Mouse (Mus musculus): Measurements from ENCODE around the gene Ctf1.

Ctf1 gene

DNA sequence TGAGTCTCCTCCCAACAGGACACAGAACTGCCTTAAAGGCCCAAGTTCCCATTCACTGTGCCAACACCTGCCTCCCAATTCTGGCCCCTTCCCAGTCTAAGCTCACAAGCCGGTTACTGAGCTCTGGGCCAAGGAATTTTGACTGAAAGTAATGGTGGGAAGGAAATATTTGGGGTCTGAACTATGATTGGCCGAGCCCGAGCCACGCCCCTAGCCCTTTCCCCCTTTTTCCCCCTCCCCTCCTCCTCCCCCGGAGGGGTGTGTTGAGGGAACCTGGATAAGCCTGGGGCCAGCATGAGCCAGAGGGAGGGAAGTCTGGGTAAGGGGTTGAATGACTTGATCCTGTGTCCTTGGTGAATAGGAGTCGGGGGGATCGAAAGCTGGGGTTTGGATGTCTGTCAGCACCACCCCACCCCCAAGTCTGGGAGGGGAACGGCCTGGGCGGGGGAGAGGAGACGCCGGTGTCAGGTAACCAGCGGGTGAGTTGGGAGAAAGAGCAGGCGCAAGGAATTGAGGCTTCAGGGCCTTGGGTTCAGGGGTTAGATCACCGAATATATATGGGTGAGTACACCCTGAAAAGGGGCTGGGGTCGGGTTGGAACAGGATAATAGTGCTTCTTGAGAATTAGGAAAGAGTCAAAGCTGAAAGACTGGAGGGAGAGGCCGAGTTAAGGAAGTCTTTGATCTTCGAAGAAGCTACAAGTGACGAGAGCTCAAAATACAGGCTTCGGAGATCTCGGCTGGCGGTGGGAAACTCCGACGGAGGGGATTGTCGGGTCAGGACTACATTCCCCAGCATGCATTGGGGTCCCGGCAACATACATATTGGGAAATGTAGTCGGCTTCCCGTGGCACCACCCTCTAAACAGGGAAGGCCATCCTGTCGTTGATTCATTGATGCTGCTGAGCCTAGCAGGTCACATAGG is at the start of gene Ctf1:
Gene Ctf1, plus strand, starts transcription at position 276 of the 925 bp plus-strand sequence.
- in situ Hi-C loops (cut with MboI, MseI), result loop anchor here in 1 of 2 experiments (5.0 kb wide), 1 partner anchor 45 kb away; no protein-coding TSS in a partner anchor

- in situ Hi-C loops (cut with MboI, MseI), result no loop called here
Observed at GRCm38 (mm10) chr7:127662926-127663325, 49.6 kb upstream of the Ctf1 start.

- in situ Hi-C loops (cut with MboI, MseI), result loop anchor here in 1 of 2 experiments (5.0 kb wide), 1 partner anchor 46 kb away; the partner anchor contains the start of gene Ctf1
Observed at GRCm38 (mm10) chr7:127666066-127666654, 46.4 kb upstream of the Ctf1 start.

DNA sequence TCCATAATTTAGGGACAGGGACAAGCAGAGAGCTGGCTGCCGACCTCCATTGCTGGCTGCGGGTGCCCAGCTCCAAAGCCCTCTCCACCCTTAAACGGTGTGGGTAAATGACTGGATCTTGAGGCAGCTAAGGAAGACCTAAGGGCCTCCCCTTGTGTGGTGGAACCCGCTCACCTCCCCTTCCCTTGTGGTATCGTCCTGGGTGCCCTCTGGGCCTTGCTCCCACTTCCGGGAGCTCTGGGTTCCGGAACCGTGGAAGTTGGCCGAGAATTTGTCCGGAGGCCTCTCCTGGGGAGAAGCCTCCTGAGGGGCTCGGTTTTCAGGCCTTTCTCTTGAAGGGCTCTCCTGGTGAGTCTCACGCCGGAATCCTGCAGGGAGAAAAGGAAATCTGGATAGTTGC is 45.9 kb upstream of the Ctf1 start:
- in situ Hi-C loops (cut with MboI, MseI), result loop anchor here in 1 of 2 experiments (5.0 kb wide), 1 partner anchor 46 kb away; the partner anchor contains the start of gene Ctf1

DNA sequence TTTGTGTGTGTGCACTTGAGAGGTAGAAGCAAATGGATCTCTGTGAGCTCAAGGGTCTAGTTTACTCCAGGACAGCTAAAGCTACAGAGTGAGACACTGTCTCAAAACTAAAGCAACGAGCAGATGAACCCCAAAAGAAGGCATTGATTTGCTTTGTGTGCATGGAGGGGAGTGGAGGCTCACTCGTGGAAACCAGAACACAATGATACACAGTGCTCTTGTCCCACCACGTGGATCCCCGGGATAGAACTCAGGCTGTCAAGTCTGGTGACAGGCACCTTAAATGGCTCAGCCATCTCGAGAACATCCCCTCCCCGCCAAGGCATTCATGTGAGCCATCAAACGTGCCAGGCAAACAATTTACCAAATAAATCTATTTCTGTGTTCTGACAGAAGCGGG is 45.4 kb upstream of the Ctf1 start:
- in situ Hi-C loops (cut with MboI, MseI), result loop anchor here in 1 of 2 experiments (5.0 kb wide), 1 partner anchor 45 kb away; the partner anchor contains the start of gene Ctf1

- in situ Hi-C loops (cut with MboI, MseI), result loop anchor here in 1 of 2 experiments (10.0 kb wide), 1 partner anchor 93 kb away; the partner anchor contains the start of gene Orai3
Observed at GRCm38 (mm10) chr7:127671880-127672774, 40.4 kb upstream of the Ctf1 start.

- in situ Hi-C loops (cut with MboI, MseI), result loop anchor here in 1 of 2 experiments (10.0 kb wide), 1 partner anchor 92 kb away; the partner anchor contains the start of gene Orai3
Observed at GRCm38 (mm10) chr7:127672776-127673175, 39.8 kb upstream of the Ctf1 start.

- in situ Hi-C loops (cut with MboI, MseI), result loop anchor here (5.0 to 10.0 kb wide), 2 partner anchors 77 to 90 kb away; partner anchors contain the start of gene Orai3 (in 1 of the 2)
Observed at GRCm38 (mm10) chr7:127674977-127675376, 37.6 kb upstream of the Ctf1 start.

DNA sequence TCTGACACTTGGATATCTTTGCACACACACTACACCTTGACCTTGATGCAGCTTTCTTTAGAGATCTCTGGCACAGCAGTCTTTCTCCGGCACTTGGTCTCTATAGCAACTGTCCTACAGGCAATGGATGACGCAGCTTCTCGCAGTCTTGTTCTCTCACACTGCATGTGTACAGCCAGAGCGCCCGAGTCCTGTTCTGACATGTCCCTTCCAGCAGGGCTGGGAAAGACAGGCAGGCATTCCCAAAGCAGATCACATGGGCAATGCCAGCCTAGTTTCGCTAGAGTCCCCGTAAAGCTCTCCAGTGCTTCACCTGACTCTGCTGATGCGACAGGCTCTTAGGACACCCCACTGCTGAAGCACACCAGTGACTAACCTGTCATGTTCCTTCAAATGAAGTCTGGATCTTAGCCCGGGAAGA is 37.1 kb upstream of the Ctf1 start:
- in situ Hi-C loops (cut with MboI, MseI), result loop anchor here (5.0 to 10.0 kb wide), 2 partner anchors 77 to 89 kb away; partner anchors contain the start of gene Orai3 (in 1 of the 2)

- in situ Hi-C loops (cut with MboI, MseI), result loop anchor here (5.0 to 10.0 kb wide), 2 partner anchors 75 to 88 kb away; partner anchors contain the start of gene Orai3 (in 1 of the 2)
Observed at GRCm38 (mm10) chr7:127677077-127677476, 35.5 kb upstream of the Ctf1 start.

GRCm38 (mm10) chr7:127677609-127678008 is 34.9 kb upstream of the Ctf1 start:
- in situ Hi-C loops (cut with MboI, MseI), result loop anchor here (5.0 to 10.0 kb wide), 2 partner anchors 75 to 87 kb away; partner anchors contain the start of gene Orai3 (in 1 of the 2)

DNA sequence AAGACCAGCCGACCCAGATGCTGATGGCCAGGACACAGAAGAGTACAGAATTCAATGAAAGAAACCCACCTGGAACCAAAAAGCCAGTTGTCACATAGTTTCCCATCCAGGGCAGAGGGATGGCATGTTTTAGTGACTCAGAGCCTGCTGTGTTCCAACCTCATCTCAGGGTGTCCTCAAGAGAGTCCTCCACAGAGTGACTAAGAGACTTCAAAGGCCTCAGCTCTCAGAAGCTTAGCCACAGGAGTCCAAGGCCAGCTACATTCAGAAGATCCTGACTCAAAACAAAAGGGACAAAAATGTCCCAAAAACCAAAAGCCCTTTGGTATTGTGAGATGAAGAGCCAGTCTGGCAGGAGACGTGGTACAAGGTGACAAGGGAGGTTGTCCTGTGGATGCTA is 33.7 kb upstream of the Ctf1 start:
- in situ Hi-C loops (cut with MboI, MseI), result loop anchor here (5.0 to 10.0 kb wide), 2 partner anchors 73 to 86 kb away; partner anchors contain the start of gene Orai3 (in 1 of the 2)

DNA sequence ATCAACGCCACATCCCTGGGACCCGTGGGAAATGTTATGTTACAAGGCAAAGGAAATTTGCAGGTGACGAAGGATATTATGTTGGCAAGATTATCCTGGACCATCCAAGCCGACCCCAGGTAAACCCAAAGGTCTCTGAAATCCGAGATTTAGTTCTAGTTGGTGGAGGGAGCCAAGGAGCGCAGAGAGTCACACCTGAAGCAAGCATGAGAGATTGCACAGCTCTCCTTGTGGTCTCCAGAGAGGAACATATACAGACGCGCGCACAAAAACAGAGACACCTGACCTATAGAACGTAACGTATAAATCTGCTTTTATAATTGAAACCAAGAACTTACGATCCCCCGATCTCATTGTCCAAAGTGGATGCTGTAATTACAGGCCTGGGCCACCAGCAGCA is 32.0 kb upstream of the Ctf1 start:
- in situ Hi-C loops (cut with MboI, MseI), result no loop called here

- in situ Hi-C loops (cut with MboI, MseI), result no loop called here
Observed at GRCm38 (mm10) chr7:127681888-127682553, 30.5 kb upstream of the Ctf1 start.

DNA sequence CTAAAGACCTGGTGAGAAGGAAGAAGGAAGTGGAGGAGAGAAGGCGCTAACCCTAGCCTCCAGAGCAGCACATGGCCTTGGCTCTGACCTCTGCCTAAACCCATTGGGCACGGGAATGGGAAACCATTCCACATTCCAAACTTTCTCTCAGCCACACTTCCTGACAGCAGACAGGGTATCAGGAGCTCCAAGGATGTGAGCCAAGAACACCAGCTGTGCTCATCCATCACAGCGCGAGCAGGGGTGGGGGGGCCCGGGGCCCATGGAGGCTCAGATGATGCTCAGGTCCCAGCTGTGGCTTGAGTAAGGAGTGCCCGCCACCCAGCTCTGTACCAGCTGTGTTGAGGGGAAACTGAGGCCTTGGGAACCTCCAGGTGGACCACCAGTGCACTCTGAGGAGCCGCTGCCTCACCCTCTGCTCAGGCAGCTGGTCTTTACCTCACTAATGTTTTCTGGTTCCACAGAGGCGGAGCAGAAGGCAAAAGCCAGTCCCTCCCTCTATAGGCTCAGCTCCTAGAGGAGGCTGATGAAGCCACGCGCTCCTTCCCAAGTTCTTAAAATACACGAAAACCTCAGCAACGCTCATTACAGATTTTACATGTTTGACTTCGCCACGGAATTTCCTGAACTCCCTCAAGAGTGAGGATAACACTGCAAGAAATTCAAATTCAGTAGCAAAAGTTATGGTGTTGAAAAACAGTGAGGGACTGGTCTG is 27.1 kb upstream of the Ctf1 start:
- in situ Hi-C loops (cut with MboI, MseI), result no loop called here

DNA sequence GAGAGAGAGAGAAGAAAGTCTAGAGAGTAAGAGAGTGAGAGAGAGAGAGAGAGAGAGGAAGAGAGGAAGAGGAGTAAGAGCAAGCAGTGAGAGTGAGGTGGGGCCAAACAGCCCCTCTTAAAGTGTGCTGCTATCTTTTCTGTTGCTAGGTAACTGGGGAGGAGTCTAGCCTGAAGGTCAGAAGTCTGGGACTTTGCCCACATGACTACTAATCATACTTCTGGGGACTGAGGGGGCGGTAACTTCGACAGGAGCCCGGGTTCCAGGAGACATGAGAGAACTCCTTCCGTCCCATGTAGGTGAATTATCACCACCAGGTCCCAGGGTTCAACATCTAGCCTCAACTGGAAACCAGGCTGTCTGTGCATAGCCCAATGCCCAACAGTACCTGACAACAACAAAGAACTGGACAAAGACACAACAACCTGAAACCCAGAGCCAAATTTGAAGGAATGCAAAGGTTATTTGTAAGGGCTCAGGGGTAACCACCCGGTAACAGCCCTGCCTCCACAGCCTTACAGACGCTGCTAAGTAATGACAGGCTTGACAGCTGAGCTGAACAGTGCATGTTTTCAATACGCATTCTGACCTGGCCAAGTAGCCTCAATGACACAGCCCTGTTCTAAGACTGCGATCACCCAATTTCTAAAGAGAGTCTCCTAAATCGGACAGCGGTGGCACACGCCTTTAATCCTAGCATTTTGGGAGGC is 25.6 kb upstream of the Ctf1 start:
- in situ Hi-C loops (cut with MboI, MseI), result no loop called here

- in situ Hi-C loops (cut with MboI, MseI), result no loop called here
Observed at GRCm38 (mm10) chr7:127688935-127689334, 23.6 kb upstream of the Ctf1 start.

DNA sequence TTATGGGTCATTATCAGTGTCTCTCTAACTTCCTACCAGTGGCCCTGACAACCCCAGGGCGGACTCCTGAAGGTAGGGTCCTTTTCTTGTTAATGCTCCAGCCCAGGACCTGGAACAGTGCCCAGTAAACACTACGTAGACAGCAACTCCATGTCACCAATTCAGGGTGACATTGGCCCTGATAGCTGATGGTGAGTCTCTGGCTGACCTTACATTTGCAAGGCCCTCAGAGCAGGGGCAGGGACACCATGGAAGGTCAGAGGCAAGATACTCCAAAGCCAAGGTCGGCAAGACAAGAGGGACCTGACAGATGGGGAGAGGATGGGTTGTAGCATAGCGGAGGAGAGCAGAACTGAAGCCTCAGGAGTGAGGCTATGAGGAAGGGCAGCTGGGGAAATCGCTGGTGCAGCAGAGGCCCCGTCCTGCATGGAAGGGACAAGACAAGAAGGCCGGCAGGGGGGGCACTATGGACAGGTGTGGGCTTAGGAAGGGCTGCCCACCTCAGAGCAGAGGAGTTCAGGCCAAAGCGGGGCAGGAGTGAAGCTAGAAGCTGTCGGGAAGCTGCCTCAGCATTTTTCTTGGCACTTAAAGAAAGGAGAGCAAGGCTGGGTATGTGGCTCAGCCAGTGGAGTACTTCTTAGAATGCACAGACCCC is 22.8 kb upstream of the Ctf1 start:
- in situ Hi-C loops (cut with MboI, MseI), result no loop called here

Measured in T-helper 17 cell (primary cell).